Mouse (Mus musculus): Measurements from ENCODE around the gene Fkbp11. TPM values are rescaled to one million over a fixed set of nuclear protein-coding genes. Genes with fewer than 3 reads are reported as not detected.

The Fkbp11 gene
- total and polyA plus RNA-seq, 3 experiments: 4.9 to 9.3 (median 8.4) TPM

DNA sequence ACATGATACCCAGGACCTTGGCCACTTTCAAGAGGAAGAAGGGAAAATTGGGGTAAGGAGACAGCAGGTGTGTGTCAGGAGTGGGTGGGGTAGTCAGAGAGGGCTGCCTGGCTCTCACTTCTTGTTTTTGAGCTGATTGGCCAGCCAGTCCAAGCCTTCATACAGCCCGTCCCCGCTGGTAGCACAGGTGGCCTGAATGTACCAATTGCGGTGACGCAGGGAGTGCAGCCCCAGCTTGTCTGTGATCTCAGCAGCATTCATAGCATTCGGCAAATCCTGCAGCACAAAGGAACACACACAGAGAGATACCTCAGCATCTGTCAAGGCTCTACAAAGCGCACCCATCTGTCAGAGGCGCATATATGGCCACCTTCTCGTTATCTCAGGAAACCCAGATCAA, 12.2 kb upstream of the Fkbp11 start:
- no peak for DNase-seq

DNA sequence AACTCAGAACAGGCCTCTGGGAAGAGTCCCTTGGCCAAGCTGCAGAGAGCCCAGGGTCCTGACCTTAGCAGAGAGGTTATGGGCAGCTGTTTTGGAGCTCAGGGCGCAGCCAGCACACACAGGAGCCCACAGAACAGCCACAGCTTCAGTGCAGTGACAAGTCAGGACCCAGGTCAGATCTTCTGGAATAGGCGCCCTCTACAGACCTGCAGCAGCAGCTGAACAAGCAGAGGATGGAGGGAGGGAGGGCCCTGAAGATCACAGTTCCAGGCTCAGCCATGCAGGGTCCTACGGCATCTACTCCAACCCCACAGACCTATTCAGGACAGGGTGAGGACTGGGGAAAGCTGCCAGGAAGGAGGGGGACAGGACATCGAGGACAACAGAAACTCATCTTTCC, 10.8 kb upstream of the Fkbp11 start:
- DNase-seq: no peak

DNA sequence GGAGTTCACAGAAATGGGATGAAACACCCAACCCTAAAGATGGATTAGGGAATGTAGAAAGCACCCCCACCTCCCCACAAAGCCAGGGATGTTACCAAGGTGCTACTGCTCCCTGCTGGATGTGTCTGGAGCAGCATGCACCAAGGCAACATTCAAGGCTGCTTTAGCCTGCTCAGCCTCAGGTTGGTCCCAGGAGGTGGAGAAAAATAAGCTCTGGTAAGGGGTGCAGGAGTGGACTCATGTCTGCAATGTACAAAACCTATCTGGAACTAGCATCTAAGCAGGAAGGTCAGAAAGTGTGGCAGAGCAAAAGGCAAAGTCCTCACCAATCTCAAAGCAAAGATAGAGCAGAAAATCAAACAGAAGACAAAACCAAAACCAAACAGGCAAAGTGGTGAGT, 9.9 kb upstream of the Fkbp11 start:
- DNase-seq: peak; percentile 32

DNA sequence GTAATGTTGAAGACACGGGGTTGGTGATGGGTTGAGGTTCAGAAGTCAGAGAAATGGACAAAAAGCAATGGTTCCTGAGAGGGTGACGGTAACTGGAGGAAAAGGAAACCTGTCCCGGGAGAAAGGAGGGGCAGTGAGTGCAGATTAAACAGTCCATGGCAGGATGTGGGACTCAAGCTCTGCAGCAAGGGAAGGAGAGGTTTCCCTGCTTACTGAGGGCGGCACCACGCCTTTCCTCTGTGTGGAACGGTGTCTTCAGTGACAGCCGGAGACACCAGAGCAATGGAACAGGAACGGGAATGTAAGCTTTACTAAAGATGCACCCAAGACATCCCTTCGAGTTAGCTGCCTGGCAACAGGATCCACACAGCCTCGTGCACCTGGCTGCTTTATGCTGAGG, 8.5 kb upstream of the Fkbp11 start:
- peak; percentile 14 for DNase-seq

DNA sequence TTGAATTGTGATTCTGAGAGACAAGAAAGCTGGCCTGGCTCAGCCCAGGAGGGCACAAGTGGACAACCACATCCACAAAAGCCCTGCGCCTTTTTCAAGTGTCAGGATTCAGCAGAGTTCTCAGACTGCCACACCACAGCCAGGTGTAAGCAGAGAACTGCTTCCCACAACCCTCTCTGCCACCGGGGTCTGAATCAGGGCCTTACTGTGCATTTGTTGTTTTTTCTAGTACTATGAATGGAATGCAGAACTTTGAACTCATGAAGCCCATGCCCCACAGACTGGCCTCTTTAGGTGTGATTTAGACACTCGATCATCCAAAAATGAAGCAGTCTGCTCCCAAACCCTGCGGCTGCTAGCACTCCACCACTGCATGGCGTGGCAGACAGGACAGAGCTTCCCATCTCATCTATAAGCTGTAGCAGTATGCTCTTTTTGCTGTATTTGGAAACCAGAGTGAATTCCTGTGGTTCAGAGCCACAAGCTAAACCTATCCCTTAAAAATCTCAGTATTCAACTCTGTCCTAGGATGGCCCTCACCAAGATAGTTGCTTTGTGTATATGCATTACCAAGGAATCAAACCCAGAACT, 6.1 kb upstream of the Fkbp11 start:
- no peak for DNase-seq

DNA sequence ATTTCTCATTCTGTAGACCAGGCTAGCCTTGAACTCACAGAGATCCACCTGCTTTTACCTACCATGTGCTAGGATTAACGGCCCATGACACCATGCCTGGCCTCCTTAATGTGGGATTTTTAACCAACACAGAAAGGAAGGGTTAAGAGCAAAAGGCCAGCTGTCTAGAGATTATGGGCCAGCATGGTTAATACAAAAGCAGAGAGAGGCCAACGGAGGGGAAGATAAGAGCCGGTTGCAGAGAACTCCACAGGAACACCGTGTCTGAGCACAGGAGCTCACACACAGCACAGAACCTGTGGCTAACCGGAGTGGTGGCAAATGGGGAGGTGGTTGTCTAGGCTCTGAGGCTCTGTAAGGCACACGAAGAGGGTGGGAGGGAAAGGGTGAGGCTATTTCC, 5.4 kb upstream of the Fkbp11 start:
- no peak for DNase-seq

DNA sequence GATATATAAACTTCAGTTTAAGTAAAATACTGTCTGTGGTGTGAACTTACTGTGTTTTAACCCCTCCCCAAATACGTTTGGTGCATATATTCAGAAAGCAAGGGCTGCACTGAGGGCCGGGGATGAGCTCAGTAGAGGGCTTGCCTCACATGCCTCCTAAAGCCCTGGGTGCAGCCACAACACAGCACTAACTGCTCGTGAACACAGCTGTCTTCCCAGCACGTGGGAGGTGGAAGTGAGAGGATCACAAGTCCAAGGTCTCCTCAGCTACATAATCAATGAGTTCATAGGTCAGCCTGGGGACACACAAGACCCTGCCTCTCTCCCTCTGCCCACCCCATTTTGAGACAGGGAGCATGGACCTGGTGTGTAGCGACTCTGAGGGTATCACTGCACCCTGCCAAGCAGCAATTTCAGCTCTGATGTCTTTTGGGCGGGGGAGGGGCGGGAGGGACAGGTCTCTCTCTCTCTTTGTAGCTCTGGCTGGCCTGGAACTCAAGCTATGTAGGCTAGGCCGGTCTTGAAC, 4.1 kb upstream of the Fkbp11 start:
- DNase-seq: no peak

DNA sequence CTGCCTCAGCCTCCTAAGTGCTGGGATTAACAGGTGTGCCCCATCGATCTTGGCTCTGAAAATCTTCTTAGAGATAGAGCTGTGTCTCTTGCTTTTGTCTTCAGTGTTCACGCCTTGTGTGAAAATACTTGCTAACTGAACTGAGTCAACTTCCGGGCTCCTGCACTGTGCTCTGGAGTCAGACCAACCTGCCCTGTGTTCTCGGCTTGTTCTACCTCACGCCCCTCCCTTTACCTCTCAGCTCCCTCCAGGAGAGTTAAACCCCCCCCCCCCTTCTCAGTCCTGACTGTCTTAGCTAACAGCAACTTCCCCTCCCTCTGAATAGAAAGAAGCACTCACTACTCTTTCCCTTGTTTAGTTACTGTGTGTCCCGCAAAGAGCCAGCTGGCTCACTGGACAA, 2.8 kb upstream of the Fkbp11 start:
- DNase-seq: no peak

DNA sequence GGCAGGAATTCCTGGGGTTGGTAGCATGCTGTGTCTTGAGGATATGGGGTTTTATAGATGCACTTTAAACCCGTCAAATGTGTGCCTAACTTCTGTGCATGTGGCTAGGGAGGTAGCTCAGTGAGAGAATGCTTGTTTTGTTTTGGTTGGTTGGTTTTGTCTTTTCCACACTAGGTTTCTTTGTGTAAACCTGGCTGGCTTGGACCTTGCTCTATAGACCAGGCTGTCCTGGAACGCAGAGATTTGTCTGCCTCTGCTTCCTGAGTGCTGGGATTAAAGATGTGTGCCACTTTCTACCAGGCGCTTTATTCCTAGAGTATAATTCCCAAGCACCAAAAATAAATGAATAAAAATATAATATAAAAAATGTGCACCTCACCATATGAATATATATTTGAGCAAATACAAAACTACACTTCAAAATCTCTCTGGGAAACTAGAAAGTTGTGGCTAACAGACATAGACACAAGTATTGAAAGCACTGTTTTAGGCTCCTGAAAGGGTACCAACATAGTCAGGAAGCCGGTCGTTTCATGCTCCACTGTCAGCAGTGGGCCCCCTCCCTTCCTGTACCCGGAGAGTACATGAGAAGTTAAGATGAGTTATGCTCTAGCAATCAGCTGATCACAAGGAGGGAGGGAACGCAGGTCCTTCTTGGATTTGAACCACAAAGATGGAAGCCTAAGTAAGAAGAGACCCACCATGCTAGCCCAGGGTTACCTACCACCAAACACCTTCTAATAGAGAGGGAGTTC, 2.0 kb upstream of the Fkbp11 start:
- DNase-seq: no peak

DNA sequence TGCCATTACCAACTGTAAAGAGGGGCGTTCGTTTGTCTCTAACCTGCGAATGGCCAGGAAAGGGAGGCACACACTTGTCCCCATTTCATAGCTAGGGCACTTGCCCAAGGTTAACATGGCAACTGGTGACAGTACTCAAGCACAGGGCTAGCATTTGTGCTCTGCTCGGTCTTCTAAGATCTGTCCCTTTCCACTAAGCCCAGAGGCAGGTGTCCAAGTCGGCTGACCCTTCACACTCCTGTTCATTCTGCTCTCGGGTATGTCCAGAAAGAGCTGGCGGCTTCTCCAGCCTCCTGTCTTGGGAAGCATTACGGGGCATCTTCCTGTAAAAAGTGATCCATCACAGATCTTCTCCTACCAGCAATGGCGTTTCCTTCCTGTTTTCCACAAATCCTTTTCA, 368 bp upstream of the Fkbp11 start:
- DNase-seq: no peak

DNA sequence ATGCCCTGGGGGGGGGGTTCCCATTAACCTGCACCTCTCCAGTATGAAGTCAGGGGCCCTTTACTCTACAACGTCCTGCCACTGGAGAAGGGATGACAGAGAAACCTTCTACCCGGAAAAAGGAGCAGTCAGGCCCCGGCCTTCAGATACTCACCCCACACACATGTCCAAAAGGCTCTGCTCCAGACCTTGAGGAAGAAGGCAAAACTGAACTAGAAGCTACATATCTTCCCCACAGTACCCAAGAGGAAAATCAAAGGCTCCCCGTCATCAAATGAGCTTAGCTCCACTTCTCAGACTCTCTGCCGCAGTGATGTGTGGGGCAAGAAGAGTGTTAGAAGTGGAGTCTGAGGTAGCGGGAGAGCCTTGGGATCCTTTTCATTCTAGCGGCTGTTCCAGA, 1.3 kb downstream of the Fkbp11 start:
- DNase-seq: no peak

DNA sequence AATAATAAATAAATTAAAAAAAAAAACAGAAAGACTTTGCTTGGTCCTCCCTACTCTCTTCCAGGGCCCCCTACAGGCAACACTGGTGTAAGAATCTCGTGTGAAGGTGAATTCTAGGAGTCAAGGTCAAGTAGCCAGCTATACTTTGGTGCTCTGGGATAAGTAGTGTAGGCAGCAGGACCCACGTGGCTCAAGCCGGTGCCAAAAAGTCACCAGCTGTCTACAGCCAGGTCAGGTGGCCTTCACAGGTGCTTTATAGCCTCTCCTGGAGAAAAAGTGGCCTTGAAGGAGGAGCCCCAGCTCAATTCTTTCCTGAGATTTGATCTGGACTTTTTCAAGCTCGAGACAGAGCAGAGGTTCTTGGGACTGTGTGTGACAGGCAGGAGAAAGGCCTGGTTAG, 1.9 kb downstream of the Fkbp11 start:
- DNase-seq: no peak

DNA sequence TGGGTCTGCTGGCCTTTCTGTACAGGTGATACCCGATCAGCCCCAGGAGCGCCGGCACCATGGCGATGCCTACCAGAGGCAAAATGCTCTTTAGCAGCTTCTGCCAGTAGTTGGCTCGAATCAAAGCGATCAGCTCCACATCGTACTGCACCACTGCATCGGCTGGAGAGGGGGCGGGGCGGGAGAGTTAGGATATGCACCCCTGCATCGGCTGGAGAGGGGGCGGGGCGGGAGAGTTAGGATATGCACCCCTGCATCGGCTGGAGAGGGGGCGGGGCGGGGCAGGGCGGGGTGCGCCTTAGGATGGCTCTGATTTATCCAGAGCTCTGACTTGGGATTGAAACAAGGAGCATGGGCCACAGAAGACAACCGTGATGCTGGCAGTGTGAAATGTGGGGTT, 3.6 kb downstream of the Fkbp11 start:
- no peak for DNase-seq

DNA sequence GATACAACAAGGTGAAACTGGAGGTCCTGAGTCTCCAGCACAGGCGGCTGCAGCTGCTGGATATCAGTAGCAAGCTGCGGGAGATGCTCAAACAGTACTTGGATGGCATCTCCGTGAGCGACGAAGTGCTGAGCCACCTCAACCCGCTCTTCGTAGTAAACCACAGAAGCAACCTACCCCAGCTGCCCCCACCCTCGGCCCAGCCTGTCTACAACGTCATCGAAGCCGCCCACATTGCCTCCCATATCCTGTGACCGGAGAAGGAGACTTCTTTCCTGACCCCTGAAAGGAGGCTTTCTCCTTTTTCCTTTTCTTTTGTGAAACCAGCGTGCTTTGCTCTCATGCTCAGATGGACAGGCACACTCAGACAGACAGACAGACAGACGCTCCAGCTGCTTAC, 5.1 kb downstream of the Fkbp11 start:
- no peak for DNase-seq

DNA sequence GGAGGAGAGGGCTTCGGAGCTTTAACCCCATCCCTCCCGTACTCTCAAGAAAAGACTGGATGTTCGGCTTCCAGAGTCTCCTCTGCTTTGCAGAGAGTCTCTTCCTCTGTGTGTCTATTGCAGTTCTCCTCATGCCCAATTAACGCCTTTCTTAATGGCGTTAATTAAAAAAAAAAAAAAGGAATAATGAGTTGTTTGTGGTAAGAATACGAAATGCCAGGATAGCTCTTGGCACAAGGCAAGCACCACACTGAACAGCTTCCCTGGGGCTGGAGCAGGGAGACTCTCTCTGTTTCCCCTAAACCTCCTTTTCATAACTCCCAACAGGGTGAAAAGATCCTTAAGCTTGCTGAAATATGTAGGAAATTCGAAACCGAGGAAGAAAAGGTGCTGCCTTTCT, 5.8 kb downstream of the Fkbp11 start:
- DNase-seq: no peak

DNA sequence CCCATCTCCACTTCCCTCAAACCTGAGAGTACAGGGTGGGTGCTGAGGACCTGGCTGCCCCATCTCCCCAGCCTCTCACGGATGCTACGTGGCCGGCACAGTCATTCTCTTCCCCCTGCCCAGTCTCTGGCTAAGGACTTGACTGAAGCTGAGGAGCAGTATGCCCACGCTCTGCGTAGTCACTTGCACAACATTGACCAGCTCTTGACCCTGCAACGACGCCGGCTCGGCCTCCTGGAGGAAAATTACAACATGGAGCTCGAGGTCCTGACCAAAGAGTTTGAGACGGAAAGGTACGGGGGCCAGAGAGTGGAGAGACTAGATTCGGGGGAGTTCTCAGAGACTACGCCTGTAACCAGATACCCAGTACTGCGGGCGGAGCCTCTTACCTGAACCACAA, 10.7 kb downstream of the Fkbp11 start:
- no peak for DNase-seq

DNA sequence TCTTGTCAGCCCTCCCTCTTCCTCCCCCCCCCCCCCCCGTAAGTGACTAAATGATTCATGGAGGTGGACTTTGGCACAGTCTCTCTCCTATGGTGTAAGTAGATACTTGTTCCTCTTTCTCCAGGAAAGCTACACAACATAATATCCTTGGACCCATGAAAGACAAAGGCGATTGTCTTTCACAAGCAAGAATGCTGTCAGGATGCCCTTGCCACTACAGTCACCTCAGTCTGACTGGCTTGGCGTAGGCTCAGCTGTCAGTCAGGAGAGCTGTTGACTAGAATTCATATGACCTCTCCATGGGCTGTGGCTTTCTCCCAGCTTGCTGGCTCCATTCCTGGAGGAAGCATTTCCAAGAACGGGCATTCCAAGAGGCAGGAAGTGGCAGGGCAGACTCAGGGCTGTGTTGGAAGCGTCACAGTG, 13.8 kb downstream of the Fkbp11 start:
- peak; percentile 30 for DNase-seq

DNA sequence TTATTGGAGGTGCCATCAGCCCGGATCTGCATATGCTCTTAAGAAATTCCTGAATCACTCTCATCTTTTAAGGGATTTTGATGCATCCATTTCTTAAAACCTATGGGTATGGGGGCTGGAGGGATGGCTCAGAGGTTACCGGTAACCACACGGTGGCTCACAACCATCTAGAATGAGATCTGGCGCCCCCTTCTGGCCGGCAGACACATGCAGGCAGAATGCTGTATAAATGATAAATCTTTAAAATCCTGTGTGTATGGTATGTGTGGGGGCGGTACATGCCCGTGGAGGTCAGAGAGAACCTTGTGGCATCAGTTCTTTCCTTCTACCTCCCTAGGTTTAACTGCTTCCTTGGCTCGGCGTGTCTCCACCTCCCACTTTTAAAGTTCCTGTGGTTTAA, 17.6 kb downstream of the Fkbp11 start:
- peak; percentile 63 for DNase-seq

DNA sequence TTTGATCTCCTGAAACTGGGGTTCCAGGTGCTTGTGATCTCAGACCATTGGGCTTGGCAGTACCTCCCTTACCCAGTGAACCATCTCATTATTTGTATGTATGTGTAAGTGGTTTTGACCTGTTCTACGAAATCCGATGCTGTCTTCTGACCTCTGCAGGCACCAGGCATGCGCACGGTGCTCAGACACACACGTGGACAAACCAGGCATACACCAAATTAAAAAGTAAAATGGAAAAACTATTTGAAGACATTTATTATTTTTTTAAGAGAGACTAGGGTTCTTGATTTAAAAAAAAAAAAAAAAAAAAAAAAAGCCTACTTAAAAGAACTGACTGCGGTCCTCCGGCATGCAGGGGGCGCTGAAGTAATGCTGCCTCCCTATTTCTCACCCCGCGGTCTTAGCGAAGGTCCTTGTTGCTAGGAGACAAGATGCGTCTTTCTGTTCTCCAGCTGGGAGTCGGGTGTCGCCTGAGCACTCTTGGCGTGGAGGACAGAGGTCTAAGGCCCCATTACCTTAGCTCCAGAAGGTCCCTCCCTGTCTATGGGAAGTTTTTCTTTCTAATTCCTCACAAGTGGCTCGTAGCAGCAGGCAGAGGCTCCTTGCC, 20.1 kb downstream of the Fkbp11 start, which contains the start of gene Ccdc65:
Gene Ccdc65 (plus strand): TSS at position 442 of the 607 bp plus-strand sequence.
- peak; percentile 84 for DNase-seq

DNA sequence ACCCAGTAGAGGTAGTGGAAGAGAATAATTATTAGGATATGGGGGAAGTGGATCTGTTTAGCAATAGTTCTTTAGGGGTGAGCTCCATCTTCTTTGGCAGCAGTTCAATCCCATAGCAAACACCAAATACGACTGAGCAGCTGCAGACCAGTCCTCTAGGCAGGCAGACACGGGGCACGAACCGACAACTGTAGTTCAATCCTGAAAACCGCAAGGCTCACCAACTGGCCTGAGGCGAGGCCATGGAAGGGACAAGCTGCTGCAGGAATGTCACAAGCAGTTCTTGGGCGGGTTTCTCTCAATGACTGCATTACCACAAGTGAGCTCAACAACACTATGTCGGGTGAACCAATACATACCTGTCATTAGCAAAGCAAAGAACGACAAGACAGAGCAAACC, 23.7 kb downstream of the Fkbp11 start:
- DNase-seq: no peak

DNA sequence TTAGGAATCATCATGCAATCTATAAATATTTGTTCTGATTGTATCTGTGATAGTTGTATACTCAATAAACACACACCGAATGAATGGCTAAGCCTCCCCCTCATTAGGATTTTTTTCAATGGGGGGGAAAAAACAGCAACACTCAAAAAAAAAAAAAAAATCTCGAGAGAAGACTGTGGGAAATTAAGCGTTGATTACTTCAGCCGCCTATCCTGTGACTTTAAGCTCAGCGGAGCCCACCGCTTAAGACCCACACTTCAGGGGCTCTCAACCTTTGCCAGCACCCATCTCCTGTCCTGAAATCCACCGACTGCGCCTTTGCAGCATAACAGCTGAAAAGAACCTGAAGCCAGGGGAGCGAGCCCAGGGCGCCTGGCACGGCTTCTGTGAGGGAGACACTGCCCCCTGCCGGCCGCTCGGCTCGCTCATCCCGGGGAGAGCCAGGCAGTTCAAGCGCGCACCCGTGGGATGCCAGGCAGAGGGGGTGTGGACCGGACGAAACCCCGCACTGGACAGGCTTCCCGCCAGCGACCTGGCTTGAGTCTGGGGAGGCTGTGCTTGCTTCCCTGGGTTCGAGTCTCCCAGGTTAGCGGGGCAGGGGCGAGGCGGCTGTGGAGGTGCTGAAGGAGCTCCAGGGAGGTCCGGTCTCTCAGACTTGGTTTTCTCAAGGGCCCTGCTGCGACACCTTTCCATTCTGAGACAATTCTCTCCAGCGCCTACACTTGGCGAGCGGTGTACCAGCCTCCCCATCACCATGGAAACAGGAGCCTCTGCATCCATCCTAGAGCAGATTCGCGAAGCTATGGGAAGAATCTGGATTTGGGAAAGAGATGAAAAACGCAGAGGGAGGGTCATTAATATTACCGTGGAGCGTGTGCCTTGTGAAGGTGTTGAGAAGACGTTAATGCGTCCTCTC, 28.6 kb downstream of the Fkbp11 start:
- peak; percentile 88 for DNase-seq

DNA sequence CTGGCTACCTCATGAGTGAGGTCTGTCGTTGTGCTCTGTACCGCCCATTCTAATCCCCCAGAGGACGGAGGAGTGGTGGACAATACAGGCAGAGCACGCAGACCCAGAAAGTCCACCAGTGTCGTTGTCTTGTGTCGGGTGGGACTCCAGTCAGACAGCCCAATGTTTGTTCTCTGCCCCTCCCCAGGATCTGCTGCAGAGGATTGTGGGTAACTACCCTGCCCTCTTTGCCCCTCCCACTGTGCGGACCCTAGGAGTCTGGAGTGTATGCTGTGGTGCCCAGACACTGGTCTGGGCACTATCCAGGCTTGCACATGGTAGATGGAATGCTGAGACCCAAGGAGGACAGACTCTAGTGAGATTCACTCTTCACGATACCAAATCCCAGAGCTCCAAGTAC, 31.8 kb downstream of the Fkbp11 start:
- DNase-seq: no peak

Data from adrenal gland, adult 2 months (tissue).